Mouse (Mus musculus): ENCODE results near the gene Def8.

DNA sequence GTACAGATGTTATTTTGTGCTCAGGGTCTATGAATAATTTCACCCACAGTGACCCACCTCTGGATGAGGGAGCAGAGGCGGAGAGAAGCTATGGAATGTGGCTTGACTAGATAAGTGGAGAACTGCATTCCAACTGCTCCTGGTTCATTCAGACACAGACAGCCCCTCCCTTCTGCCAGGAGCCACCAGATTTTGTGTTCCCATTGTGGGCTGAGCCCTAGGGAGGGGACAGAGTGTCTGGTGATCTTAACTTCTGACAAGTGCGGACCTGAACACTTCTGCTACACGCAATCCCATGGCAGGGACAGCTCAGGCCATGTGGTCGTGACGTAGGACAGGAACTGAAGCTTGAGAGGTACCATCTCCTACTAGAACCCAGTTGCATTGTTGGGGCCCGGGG, 23.5 kb downstream of the Def8 start:
- no peak for TF ChIP-seq CTCF (IDR thresholded peaks at IDR 0.05; ENCODE audit: control insufficient read depth, insufficient read depth, insufficient replicate concordance, low read depth, low read length)
- no peak for TF ChIP-seq POLR2A (IDR thresholded peaks at IDR 0.05; ENCODE audit: control insufficient read depth, low read depth, low read length)
